Mouse (Mus musculus) cerebellum, adult 9-11 months (tissue): ENCODE measurements around the gene Pex7.

Experiments
- DNase-seq: peaks from one replicate; pipeline ENCODE4 v3.0.0; 2022

The Pex7 gene

DNA sequence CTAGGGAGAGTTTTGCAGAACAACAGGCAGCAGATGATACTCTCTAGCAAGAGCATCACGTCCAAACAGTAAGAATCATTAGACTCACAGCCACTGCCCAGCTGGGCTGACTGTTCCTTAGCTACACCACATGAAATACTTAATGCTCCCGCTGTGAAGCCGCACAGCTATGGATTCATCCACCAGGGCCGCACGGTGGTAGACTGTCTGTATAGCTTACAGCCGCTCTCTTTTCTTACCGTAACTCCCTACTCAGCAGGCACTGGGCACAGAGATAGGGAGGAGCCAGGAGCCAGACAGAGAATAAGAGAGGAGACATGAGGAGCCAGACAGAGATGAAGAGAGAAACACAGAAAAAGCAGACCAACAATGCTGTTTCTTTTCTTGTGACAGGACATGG is 30.8 kb downstream of the Pex7 start:
- no peak for DNase-seq

DNA sequence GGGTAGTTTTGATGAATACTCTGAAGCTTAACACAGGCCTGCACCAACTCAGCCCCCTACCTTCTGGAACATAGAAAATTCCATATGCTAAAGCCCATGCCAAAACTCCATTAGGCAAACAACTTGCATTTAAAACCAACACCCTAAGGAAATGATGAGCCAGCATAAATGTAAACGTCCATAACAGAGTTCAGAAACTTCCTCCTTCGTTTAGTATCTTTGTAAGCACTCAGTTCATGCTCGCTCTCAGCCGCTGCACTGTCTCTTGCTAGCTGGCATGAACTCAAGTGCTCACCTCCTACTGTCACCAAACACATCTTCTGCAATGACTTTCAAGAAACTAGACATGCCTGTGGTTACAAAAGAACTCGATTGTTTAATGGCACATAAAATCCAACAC is 32.1 kb downstream of the Pex7 start:
- no peak for DNase-seq

DNA sequence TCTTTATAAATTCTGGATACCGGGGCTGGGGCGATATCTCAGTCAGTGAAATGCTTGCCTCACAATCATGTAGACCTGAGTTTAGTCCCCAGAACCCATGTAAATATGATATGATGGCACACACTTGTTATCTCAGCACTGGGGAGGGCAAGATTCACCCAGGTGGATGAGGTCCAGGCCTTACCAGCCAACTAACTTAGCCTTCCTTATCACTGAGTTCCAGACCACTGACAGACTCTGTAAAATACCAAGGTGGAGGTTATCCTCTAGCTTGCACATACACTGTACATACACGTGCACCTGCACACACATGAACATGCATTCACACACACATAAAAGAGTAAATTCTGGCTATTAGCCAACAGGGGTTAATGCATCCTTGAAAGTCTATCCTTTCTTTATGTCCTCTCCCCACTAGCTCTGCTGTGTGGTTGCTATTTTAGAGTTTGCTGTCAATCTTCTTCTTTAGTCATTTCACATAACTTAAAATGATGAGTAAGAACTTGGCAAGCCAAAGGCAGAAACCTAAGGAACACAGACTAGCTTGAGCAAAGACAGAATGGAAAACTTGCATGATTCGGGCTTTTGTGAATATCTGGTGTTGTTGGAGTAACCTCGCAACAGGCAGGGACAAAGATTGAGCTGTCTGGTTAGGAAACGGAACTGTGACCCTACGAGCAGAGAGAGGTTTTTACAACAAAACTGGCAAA is 51.7 kb downstream of the Pex7 start:
- DNase-seq = no peak

DNA sequence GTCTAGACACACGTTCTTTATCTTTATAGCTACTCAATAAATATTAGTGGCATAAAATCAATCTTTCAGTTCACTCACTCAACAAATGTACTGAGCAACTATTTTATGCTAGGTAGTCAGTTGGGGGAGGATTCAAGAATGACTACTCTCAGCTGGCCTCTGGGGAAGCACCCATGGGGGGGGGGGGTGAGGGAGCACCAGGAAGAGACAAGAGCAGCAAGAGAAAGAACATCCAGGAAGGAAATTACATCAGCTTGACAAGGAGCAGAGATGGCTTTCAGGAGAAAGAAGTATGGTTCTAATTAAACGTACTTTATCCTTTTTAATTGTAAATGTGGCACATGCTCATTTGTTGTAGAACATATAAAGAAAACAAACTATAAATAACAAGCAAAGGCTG is 53.9 kb downstream of the Pex7 start:
- no peak for DNase-seq

DNA sequence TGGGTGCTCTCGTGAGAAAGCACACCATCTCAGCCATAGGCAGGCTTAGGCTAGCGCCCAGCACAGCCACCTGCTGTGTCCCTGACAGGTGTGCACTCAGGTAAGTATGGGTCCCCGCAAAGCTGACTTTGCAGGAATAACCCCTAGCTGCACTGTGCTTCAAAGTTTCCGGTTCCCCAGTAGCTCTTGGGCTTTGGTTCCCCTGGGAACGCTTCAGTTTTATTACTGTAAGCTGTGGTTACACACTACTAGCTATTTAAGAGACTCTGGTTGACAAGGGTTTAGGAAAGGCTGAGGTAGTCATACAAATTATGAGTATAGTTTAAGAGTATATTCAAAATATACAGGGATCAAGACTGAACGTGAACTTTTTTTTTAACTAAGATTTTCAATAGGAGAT is 54.7 kb downstream of the Pex7 start:
- no peak for DNase-seq

DNA sequence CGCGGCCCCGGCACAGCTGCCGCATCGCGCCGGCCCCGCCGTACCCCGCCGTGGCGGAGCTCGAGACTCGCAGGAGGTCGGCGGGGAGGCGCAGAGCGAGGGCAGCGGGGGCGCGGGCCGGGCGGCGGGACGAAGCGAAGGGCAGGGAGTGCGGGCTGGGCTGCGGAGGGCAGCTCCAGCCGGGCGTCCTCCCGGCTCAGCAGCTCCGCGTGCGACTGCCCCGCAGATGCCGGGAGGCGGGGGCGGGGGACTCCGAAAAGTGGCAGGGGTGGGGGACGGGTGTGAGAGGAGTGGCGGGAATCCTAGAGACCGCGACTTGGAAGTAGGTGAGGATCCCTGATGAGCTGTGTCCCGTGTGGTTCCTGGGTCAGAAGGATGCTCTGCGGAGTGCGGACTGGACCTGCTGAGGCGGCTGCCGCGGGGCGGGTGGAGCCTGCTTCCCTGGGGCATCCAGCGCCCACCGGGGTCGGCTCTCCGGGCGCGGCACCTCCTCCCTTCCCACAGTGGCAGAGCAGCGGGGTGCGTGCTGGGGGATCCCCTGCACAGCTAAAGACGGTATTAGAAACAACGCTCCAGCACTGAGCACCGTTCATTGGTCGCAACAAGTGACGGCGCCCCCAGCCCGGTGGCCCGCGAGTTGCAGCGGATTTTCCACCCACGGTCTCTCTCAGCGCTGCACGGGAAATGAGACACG is 56.3 kb downstream of the Pex7 start, which contains the start of gene Slc35d3:
Gene Slc35d3 (minus strand): TSS at position 462 of the 694 bp plus-strand sequence.
- no peak for DNase-seq

DNA sequence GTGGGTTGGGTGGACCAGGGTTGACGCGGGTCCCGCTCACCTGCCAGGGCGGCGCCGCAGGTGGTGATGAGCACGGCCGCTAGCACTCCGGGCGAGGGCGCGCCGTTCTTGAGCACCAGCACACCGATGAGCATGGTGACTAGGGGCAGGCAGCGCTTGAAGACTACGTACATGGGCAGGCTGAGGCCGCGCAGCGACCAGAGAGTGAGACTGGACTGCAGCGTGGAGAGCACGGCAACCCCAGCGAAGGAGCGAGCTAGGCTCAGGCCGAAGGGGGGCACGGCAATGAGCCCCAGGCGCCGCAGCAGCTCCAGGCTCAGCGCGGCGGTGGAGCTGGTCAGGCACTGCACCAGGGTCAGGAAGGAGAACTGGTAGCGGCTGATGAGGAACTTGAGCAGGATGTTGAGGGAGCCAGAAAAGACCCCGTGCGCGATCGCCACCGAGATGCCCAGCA is 56.9 kb downstream of the Pex7 start:
- DNase-seq = no peak

DNA sequence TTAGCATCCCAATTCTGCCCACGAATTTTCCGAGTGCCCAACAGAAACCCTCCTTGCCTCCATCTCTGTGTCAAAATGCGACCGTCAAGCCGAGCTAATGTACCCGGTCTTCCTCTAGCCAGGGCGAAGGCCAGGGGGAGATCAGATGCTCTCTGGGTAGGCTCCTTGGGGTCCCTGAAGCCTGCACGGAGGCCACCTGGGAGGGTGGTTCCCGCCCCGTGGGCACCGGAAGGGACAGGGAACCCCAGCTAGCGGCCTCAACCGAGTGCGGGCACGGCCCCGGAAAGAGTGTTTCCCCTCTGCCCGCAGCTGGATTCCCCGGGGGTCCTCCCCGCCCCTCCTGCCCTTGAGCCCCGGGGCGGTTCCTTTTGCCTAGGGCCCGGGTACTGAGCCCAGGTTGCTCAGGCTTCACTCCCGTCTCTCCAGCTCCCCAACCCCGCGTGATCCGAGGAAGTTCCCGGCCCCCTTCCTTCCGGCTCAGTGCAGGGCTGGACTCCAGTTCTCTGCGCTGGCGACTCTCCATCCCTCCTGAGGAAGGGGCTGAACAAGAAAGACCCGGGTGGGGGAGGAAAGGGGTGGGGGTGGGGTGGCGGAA is 57.6 kb downstream of the Pex7 start:
- DNase-seq = no peak

DNA sequence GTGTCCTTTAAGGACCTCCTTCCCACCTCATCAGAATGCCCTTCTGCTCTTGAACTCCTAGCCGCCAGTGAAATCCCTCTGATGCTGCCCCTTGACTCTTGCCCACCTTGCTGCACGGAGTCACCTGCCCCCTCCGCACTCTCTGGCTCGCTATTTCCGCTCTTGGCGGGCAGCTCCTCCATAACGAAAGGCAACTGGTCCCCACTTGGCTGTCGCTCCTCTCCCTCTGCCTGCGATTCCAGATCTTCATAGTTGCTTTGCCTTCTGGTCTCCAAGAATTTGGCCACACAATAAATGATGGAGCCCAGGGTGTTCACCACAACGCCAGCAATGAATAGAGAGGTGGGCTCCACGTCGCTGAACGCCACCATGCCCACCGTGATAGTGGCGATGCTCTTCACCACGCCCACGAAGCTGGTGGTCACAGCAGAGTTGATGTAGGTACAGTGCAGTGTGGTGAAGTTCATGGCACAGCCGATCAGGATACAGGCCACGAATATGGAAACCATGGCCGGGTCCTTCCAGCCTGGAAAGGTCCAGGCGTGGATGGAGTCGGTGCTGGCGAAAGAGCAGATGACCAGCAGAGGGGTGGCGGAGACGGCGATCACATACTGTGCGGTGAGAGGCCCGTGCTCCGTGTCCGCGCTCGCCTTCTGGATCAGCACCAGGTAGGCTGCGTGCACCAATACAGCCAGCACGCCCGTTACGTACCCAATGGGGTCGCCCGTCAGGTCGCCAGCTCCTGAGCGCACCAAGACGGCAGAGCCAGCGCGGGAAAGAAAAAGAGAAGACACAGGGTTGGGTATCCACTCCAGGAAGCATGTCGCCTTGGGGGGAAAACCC is 58.3 kb downstream of the Pex7 start:
- no peak for DNase-seq

DNA sequence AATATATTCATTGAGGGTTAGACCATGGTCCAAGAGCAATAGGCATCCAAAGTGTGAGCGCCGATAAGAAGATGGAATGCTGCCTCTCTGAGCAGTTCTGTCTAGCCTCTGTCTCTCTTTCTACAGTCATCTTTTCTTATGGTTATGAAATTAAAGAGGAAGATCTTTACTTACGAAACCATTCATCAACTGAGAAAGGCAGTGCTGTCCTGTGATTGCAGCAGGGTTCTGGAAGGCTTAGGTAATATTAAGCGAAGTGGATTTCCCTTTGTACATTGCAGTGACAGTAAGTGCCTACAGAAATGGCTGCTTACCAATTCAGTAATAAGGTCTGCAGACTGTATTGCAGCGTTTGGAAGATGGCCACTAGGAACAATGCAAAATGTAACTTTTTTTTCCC is 67.7 kb downstream of the Pex7 start:
- DNase-seq = no peak

DNA sequence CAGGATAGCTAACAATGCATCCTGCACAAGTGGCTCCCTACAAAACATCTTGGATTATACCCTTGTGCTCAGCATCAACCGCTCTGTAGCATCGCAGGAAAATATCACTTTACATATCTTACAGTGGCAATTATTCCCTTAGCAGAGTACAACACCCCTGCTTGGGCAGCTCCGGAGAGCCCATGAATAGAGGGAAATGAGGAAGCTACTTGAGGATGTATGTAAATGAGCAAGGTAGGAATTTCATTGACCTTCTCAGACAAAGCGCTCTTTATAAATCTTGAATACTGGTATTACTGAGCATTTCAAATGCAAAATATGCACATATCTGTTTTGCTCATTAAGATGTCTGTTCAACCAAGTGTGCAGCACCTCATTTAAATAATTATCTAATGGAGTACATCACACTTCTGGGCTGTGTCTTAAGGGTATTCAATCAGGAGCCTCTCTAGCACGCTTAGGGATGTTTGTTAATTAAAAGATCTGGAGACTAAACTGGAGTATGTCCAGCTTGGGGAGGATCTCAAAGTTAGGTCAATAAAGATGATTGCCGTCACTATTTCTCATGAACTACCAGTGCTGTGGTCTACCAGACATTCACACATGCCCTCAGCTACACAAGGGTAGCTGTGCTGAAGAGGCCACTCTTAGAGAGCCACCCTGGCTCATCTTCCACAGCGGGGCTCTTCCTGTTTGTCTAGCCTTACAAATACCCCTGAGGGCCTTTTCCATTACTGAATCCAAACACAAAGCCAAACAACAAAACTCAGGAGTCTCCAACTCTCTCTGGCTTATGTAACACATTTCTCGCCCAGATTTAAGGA is 71.4 kb downstream of the Pex7 start:
- DNase-seq = no peak

DNA sequence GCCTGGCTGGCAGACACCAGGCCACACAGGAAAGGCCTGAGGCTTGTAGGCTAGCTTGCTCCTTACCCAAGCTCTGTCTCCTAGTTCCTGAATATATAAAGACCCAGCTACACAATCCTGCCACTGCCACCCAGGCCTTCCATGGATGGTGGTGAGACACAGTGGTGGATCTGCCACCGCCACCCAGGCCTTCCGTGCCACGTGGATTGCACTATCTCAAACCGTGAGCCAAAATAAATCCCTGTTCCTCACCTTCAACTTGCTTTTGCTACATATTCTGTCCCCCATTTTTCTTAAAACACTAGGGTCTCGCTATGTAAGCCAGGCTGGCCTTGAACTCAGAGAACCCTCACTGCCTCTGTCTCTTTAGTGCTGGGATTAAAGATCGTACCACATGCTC is 73.3 kb downstream of the Pex7 start:
- DNase-seq = no peak

DNA sequence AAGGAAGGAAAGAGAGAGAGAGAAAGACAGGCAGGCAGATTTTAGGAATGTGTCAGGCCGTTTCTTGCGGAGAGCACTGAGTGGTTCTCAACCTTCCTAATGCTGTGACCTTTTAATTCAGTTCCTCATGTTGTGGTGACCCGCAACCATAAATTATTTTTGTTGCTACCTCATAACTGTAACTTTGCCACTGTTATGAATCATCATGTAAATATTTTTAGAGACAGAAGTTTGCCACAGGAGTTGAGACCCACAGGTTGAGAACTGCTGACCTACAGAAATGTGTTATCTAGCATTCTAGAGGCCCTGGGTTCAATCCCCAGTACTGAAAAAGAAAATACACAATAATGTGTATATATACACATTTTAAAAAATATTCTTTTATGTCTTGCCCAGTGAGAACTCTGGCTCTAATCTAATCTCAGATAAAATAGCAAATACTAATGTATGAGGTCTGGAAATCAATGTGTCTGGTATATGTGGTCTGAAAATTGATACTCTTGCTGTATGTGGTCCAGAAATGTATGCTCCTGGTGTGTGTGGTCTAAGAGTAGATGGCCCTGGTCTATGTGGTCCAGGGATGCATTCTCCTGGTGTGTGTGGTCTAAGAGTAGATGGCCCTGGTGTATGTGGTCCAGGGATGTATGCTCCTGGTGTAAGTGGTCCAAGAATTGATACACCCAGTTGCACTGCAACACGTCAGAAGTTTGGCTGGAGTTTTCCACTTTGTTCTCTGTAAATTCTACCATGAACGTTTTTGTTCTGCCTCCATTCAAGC is 76.2 kb downstream of the Pex7 start:
- no peak for DNase-seq

DNA sequence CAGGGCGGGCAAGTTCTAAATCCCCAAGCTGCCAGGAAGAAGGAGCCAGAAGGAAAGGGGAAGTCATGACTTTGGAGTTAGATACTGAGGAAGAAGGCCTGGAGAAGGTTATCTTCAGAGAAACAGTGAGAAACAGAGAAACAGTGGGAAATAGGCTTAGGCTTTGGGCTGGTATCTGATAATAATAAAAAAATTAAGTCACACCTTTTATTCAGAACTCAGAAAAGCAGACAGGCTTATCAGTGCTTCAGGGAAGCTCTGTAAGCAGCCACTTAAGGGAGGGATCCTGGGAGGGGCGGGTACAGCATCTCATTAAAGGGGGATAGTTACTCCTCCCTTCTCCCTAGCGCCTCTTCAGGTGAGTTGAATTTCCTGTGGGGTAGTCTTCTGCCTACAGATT is 86.5 kb downstream of the Pex7 start:
- no peak for DNase-seq

DNA sequence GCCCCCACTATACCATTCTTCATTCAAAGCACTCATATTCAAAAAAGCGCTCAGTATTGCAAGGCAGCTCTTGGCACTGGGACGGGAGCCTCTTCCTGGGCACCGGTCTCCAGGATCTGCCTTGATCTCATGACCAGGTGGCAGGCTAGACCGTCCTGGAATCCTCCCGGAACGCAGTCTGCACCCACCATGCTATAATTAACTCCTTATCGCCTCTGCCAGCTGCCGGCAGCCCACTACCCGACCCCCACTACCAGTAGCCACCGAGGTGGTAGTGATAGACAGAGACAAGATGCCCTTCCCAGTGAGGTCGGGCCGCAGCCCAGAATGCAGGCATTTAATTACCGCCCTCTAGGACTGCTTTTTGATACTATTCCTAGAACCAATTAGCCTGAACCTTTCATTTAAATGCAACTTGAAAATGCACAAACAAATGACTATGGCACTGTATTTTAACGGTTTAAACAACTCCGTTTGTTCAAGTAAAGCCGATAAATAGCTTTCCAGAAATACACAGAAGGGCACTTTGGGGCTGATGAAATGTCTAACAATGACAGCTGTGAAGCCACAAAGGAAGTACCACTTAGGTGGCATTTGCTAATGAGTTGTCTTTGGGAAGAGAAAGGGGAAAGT is 88.7 kb downstream of the Pex7 start:
- no peak for DNase-seq

DNA sequence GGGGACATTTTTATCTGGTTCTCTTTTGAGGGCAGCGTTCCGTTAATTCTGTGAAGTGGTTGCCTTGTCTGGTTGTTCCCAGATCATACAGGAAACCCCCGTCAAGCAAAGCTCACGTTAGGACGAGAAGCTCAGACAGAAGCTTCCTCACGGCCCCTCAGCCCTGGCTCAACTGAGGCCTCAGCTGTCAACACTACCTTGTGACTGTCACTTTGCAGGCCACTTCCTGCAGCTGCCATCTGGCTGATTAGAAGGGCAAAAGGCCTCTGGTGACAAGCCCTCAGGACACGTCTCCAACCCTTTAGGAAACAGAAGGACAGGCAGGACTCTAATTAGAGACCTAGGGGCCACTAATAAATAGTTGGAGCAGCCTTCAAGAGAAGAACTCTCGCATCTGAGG is 92.1 kb downstream of the Pex7 start:
- peak; percentile 16 for DNase-seq

DNA sequence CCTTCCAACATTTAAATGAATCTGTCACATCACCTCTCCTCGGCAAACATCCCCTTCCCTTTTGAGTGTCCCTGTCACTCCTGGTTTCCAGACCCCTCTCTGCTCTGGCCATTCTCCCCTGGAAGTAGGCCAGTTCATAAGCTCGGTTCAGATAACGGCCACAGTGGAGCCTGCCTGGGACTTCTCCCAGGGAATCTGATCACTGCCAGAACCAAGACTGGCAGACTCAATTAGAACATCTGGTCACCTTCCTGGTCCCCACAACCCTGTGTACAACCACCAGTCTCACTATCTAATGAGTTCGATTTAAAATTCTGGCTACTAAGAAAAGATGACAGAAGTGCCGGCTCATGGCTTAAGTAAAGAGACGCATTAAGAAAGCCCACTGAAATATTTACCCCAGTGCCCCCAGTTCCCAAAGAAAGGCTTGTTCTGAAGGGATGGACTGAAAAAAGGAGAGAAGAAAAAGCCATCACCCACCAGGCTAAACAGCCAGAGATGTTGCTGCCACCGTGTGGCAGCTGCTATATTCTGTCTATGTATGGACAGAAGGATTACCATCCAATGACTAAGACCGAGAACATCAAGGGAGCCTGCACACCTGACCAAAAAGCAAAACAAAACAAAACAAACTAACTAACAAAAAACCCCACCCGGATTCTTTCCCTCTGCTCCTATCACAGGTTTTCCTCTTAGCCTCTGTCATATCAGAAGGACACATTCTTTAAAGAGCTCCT is 95.9 kb downstream of the Pex7 start:
- DNase-seq = no peak

DNA sequence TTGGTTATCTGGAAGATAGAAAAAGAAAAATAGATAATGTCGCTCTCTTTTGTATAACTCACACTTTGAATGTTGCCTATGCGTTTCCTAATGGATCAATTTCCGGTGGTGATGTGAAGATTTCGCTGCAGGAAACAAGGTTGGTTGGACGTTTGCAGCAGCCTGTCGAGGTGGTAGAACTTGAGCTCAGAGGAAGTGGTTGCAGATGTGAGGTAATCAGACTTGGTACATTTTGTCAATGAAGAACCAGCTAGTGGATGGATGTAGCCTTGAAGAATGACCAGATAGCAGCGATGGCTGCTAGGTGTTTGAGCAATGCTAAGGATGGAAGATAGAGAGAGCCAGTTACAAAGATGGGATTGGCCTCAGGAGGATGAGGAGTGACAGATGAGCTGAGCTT is 102.7 kb downstream of the Pex7 start:
- no peak for DNase-seq
